Mouse (Mus musculus): ENCODE measurements around the gene Zfp280d. TPM values are rescaled to one million over a fixed set of nuclear protein-coding genes. Genes with fewer than 3 reads are reported as not detected.
"Not testable (repeated sequence)": the region's sequence is repeated elsewhere in the genome, so short reads cannot be mapped to it uniquely, and the experiment has no call there.

Gene Zfp280d
- polyA plus RNA-seq, 1 experiment, result 4.2 TPM

DNA sequence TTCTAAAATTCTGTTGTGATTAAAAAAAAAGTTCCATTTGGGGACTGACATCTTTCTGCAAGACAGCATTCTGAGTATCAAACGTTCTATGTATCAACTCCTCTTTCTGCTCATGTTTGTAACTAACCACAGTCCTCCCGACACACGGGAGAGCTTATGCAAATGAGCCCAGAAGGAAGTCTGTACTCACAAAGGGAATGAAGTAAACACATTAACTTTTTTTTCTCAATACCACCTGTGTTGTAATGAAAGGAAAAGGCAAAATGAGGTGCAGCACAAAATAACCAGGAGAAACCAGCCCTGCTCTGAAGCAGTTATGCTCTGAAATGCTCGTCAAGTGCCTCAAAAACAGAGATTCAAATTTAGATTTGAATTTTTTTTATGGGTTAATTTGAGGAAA lies 125.5 kb downstream of the Zfp280d start:
- H3K4me2 ChIP-seq (ENCODE audit: low read depth), result peak overlapping the region; percentile 8
- no peak overlapping the region for H3ac ChIP-seq (ENCODE audit: control insufficient read depth, insufficient read length)
- no peak overlapping the region for H3K4me3 ChIP-seq
- H3K27me3 ChIP-seq (ENCODE audit: control insufficient read depth, insufficient read depth, insufficient read length), result no peaks in the 10 kb centered on the region
- TF ChIP-seq MYOD1 (IDR thresholded peaks at IDR 0.05; ENCODE audit: control insufficient read depth in 1 of 3, insufficient read length in 2 of 3, low read depth in 2 of 3) (no peak), SRF (IDR thresholded peaks at IDR 0.05; ENCODE audit: control insufficient read depth, insufficient read length, low read depth) (no peak), POLR2A (IDR thresholded peaks at IDR 0.05; ENCODE audit: insufficient read length, low read depth) (no peak), REST (IDR thresholded peaks at IDR 0.05; ENCODE audit: insufficient read depth, insufficient read length) (no peak), E2F4 (IDR thresholded peaks at IDR 0.05; ENCODE audit: insufficient read depth) (no peak), TCF3 (IDR thresholded peaks at IDR 0.05; ENCODE audit: insufficient read length, low read depth) (no peak), TCF12 (IDR thresholded peaks at IDR 0.05; ENCODE audit: insufficient read depth, poor library complexity, severe bottlenecking) (no peak), USF1 (IDR thresholded peaks at IDR 0.05; ENCODE audit: low read depth) (no peak), CEBPB (IDR thresholded peaks at IDR 0.05; ENCODE audit: insufficient read depth, poor library complexity, severe bottlenecking) (no peak), MAX (IDR thresholded peaks at IDR 0.05; ENCODE audit: low read depth) (no peak), MYOG (IDR thresholded peaks at IDR 0.05; ENCODE audit: control insufficient read depth in 1 of 3, insufficient read depth in 1 of 3, insufficient read length in 2 of 3, low read depth in 2 of 3) (no peak), POLR2AphosphoS2 (IDR thresholded peaks at IDR 0.05; ENCODE audit: insufficient read length, low read depth) (no peak)
- no peaks in the 10 kb centered on the region for H3K36me3 ChIP-seq (ENCODE audit: control insufficient read depth, insufficient read depth)
- no peaks in the 10 kb centered on the region for H3K79me2 ChIP-seq (ENCODE audit: control insufficient read depth, insufficient read depth)

DNA sequence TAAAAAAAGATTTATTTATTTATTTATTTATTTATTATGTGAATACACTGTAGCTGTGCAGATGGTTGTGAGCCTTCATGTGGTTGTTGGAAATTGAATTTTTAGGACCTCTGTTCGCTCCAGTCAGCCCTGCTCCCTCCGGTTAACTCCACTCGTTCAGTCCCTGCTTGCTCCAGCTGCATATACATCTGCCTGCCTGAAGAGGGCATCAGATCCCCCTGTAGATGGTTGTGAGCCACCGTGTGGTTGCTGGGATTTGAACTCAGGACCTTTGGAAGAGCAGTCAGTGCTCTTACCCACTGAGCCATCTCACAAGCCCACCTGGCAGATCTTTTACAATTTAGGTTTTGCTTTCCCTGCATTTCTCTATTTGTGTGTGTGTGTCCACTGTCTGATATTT lies 127.1 kb downstream of the Zfp280d start:
- not testable (repeated sequence) for H3ac ChIP-seq (ENCODE audit: control insufficient read depth, insufficient read length); H3K36me3 ChIP-seq (ENCODE audit: control insufficient read depth, insufficient read depth); H3K27me3 ChIP-seq (ENCODE audit: control insufficient read depth, insufficient read depth, insufficient read length); H3K79me2 ChIP-seq (ENCODE audit: control insufficient read depth, insufficient read depth); H3K4me2 ChIP-seq (ENCODE audit: low read depth); H3K4me3 ChIP-seq

DNA sequence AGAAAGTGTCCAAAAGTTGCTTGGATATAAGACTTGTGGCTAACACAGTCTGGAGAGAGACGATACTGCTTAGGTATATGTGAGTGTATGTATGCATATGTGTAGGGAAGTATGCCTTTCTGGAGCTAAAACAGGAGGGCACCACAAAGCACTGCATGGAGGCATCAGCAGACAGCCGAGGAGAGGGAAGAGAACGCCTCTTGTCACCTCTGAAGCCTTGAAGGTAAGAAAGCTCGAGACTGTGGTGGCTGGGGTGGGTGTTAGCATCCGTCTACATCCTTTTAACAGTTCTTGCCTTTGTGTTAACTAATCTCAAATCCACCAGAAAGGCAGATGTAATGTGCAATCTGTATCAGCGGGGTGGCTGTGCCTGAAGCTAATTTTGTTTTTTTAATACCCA lies 128.8 kb downstream of the Zfp280d start:
- H3K27me3 ChIP-seq (ENCODE audit: control insufficient read depth, insufficient read depth, insufficient read length), result no peaks in the 10 kb centered on the region

DNA sequence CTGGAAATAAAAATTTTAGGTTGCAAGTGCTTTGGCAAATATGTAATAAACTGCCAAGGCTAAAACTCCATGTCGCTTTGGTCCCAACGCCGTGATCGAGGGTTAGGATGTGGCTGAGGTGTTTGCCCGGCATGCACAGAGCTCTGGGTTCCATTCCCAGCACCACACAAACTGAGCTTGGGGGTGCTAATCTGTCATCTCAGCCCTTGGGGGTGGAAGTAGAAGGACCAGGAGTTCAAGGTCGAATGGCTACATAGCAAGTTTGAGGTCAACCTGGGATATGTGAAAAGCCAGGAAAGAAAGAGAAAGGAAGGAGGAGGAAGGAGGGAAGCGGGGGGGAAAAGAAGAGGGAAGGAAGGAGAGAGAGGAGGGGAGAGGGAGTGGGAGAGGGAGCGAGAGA lies 129.8 kb downstream of the Zfp280d start:
- H3K36me3 ChIP-seq (ENCODE audit: control insufficient read depth, insufficient read depth), result no peaks in the 10 kb centered on the region

More for the DNA sequence above, 128.8 kb downstream of the Zfp280d start:
- no peaks in the 10 kb centered on the region for H3K36me3 ChIP-seq (ENCODE audit: control insufficient read depth, insufficient read depth)
- no peak overlapping the region for H3K4me3 ChIP-seq
- TF ChIP-seq MAX (IDR thresholded peaks at IDR 0.05; ENCODE audit: low read depth) (no peak), MYOG (IDR thresholded peaks at IDR 0.05; ENCODE audit: control insufficient read depth in 1 of 3, insufficient read depth in 1 of 3, insufficient read length in 2 of 3, low read depth in 2 of 3) (no peak), CEBPB (IDR thresholded peaks at IDR 0.05; ENCODE audit: insufficient read depth, poor library complexity, severe bottlenecking) (no peak)
- H3K79me2 ChIP-seq (ENCODE audit: control insufficient read depth, insufficient read depth), result no peaks in the 10 kb centered on the region
- no peak overlapping the region for H3K4me2 ChIP-seq (ENCODE audit: low read depth)
- H3ac ChIP-seq (ENCODE audit: control insufficient read depth, insufficient read length), result no peak overlapping the region

DNA sequence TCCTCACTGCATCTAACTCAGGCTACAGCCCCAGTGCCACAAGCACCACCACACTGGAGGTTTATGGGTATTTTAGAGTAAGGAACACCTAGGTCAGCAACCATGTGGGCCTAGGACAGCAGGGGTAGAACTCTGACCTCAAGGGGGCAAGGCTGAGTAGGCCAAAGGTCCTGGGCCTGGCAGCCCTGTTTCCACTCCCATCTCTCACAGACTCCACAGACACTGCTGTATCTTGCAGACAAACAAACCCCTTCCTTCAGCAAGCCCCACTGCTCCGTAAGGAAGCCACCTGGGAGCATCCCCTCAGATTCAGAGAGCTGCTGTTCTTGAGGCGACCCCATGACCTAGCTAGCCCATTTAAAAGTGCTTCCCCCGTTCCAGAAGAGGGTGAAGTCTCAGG lies 130.3 kb downstream of the Zfp280d start:
- Histone ChIP-seq H3K36me3 (ENCODE audit: control insufficient read depth, insufficient read depth) (no peaks in the 10 kb centered on the region), H3K4me2 (ENCODE audit: low read depth) (no peak overlapping the region), H3K4me3 (no peak overlapping the region), H3K79me2 (ENCODE audit: control insufficient read depth, insufficient read depth) (no peaks in the 10 kb centered on the region), H3ac (ENCODE audit: control insufficient read depth, insufficient read length) (no peak overlapping the region), H3K27me3 (ENCODE audit: control insufficient read depth, insufficient read depth, insufficient read length) (no peaks in the 10 kb centered on the region)
- no peak for TF ChIP-seq TCF12 (IDR thresholded peaks at IDR 0.05; ENCODE audit: insufficient read depth, poor library complexity, severe bottlenecking)
- TF ChIP-seq CEBPB (IDR thresholded peaks at IDR 0.05; ENCODE audit: insufficient read depth, poor library complexity, severe bottlenecking), result no peak
- TF ChIP-seq MAX (IDR thresholded peaks at IDR 0.05; ENCODE audit: low read depth), result no peak
- no peak for TF ChIP-seq POLR2A (IDR thresholded peaks at IDR 0.05; ENCODE audit: insufficient read length, low read depth)

More for the DNA sequence above, 129.8 kb downstream of the Zfp280d start:
- TF ChIP-seq MYOG (IDR thresholded peaks at IDR 0.05; ENCODE audit: control insufficient read depth in 1 of 3, insufficient read depth in 1 of 3, insufficient read length in 2 of 3, low read depth in 2 of 3) (no peak), SRF (IDR thresholded peaks at IDR 0.05; ENCODE audit: control insufficient read depth, insufficient read length, low read depth) (no peak), POLR2AphosphoS2 (IDR thresholded peaks at IDR 0.05; ENCODE audit: insufficient read length, low read depth) (no peak), POLR2A (IDR thresholded peaks at IDR 0.05; ENCODE audit: insufficient read length, low read depth) (no peak), TCF3 (IDR thresholded peaks at IDR 0.05; ENCODE audit: insufficient read length, low read depth) (no peak), TCF12 (IDR thresholded peaks at IDR 0.05; ENCODE audit: insufficient read depth, poor library complexity, severe bottlenecking) (no peak), USF1 (IDR thresholded peaks at IDR 0.05; ENCODE audit: low read depth) (no peak), MAX (IDR thresholded peaks at IDR 0.05; ENCODE audit: low read depth) (no peak), REST (IDR thresholded peaks at IDR 0.05; ENCODE audit: insufficient read depth, insufficient read length) (no peak), CEBPB (IDR thresholded peaks at IDR 0.05; ENCODE audit: insufficient read depth, poor library complexity, severe bottlenecking) (no peak), MYOD1 (IDR thresholded peaks at IDR 0.05; ENCODE audit: control insufficient read depth in 1 of 3, insufficient read length in 2 of 3, low read depth in 2 of 3) (no peak), E2F4 (IDR thresholded peaks at IDR 0.05; ENCODE audit: insufficient read depth) (no peak)
- Histone ChIP-seq H3K27me3 (ENCODE audit: control insufficient read depth, insufficient read depth, insufficient read length) (no peaks in the 10 kb centered on the region), H3K4me3 (no peak overlapping the region), H3K4me2 (ENCODE audit: low read depth) (no peak overlapping the region), H3K79me2 (ENCODE audit: control insufficient read depth, insufficient read depth) (no peaks in the 10 kb centered on the region), H3ac (ENCODE audit: control insufficient read depth, insufficient read length) (no peak overlapping the region)

Data from myocyte (in vitro differentiated cells).